Mouse (Mus musculus) ES-E14 (cell line): ENCODE results near the gene Vcan. TPM values are rescaled to one million over a fixed set of nuclear protein-coding genes. Genes with fewer than 3 reads are reported as not detected.
A peak's percentile ranks its signal among the peaks of the same experiment; 100 is the strongest.

ENCODE experiments used
- DNase-seq: peaks from one replicate; pipeline ENCODE4 v3.0.0-alpha.2; 2013; ENCODE audit warnings: low read depth, low spot score
- H3K27ac ChIP-seq: 2 replicates; pipeline ENCODE4 v1.5.1; 2012; ENCODE audit warnings: low read depth, mild to moderate bottlenecking, low read length, moderate library complexity, mixed read lengths; ENCODE audit not compliant: poor library complexity, insufficient read depth, severe bottlenecking
- H3K36me3 ChIP-seq: 2 replicates; pipeline ENCODE4 v1.6.1; 2012; ENCODE audit warnings: mild to moderate bottlenecking, low read length, moderate library complexity, mixed read lengths; ENCODE audit not compliant: control insufficient read depth, poor library complexity, insufficient read depth, severe bottlenecking
- H3K4me1 ChIP-seq, 2 experiments: fragments of 150-350 bp in 1 of 2; sonication (generic) in 1 of 2; 2 replicates each; pipeline ENCODE4 v1.6.1; 2012; ENCODE audit warnings: low read length in 2 of 2, mild to moderate bottlenecking in 1 of 2, mixed read lengths in 1 of 2; ENCODE audit not compliant: control insufficient read depth in 2 of 2, insufficient read depth in 2 of 2, poor library complexity in 1 of 2
- H3K4me3 ChIP-seq, 2 experiments: fragments of 150-350 bp in 1 of 2; sonication (generic) in 1 of 2; 2 replicates each; pipeline ENCODE4 v1.5.1; 2012; ENCODE audit warnings: low read length in 2 of 2, low read depth in 1 of 2, mild to moderate bottlenecking in 1 of 2, mixed read lengths in 1 of 2; ENCODE audit not compliant: insufficient read depth in 1 of 2, poor library complexity in 1 of 2, severe bottlenecking in 1 of 2
- H3K9ac ChIP-seq: 2 replicates; pipeline ENCODE4 v1.6.1; 2012; ENCODE audit warnings: low read depth, mild to moderate bottlenecking, low read length, mixed read lengths; ENCODE audit not compliant: poor library complexity, insufficient read depth, severe bottlenecking
- H3K9me3 ChIP-seq: fragments of 150-350 bp; sonication (generic); 2 replicates; pipeline ENCODE4 v1.6.1; 2012; ENCODE audit warnings: low read depth, mild to moderate bottlenecking, low read length; ENCODE audit not compliant: control insufficient read depth, insufficient read depth
- CHD2 ChIP-seq: IDR thresholded peaks from 2 replicates; pipeline ENCODE4 v1.6.1; 2014; ENCODE audit warnings: mild to moderate bottlenecking, low read depth, low read length, inconsistent platforms
- HCFC1 ChIP-seq: IDR thresholded peaks from 2 replicates; pipeline ENCODE4 v1.6.1; 2012; ENCODE audit warnings: low read length, inconsistent platforms, borderline replicate concordance; ENCODE audit not compliant: insufficient read depth
- MAFK ChIP-seq: IDR thresholded peaks from 2 replicates; pipeline ENCODE4 v1.6.1; 2014; ENCODE audit warnings: mild to moderate bottlenecking, low read depth, low read length, inconsistent platforms; ENCODE audit not compliant: insufficient read depth
- ZC3H11A ChIP-seq: IDR thresholded peaks from 2 replicates; pipeline ENCODE4 v1.6.1; 2012; ENCODE audit warnings: low read depth, mild to moderate bottlenecking, inconsistent platforms, low read length, borderline replicate concordance
- ZNF384 ChIP-seq: IDR thresholded peaks from 2 replicates; pipeline ENCODE4 v1.6.1; 2012; ENCODE audit warnings: low read depth, low read length, inconsistent platforms
- in situ Hi-C, 2 experiments: fragments of 600-800 bp; cut with MboI; formaldehyde crosslinking; loops; one replicate each; pipeline ENCODE4 v1.15.1; 2025; ENCODE audit warnings: low sequenced_read_pairs in 2 of 2, inconsistent platforms in 1 of 2; ENCODE audit not compliant: unreplicated experiment in 2 of 2
- total RNA-seq: library from RNA; depleted of rRNA; stranded (reverse); fragments of 300-350 nt; gene quantifications from 2 replicates; pipeline ENCODE4 v1.2.3, GENCODE M21; 2012

The Vcan gene
- total RNA-seq, 1 experiment = 27.3 TPM

DNA sequence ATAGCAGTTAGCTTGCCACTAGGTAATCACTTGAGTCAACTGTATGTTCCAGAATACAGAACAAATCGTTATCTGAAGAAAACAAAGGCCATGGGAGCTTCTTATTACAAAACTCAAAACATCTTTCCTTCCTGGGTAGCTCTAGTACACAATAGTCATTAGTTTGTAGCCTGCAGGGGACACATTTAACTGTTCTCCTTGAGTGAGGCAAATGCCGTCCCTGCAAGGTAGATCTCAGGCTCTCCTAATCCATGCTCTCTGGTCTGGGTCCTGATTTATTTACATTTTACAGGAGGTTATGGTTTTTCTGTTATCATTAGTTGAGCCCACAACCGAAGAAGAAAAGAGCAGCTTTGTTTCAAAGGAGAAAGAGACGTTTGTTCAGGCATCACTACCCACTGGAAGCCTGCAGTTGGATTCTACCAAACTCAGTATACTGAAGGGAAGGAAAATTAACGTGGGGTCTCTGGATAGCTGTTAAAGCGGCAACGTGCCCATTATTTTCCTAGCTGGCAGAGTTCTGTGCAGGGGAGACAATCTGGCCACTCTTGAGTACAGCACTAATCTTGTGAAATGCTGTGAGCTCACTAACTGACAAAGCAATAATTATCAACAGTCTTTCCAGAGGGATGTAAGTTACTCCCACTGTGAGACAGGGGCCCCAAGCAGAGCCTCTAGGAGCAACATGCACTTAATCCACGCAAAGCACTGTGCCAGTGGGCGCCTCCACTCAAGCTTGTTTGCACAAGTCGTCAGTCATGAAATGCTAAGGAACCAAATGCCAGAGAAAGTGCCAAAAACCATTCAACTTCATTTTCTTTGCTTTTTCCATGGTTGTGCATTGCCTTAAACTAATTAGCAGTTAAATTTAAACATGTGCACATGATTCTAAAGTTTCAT lies 73.1 kb downstream of the Vcan start:
- H3K36me3 ChIP-seq = no peaks in the 10 kb centered on the region
- no peaks in the 10 kb centered on the region for H3K4me1 ChIP-seq
- DNase-seq = no peak
- H3K9me3 ChIP-seq = no peaks in the 10 kb centered on the region
- no peak overlapping the region for H3K27ac ChIP-seq
- no peak overlapping the region for H3K4me3 ChIP-seq
- in situ Hi-C loops = no loop called here
- H3K9ac ChIP-seq = no peak overlapping the region
- TF ChIP-seq CHD2 (no peak), ZNF384 (no peak)

- Histone ChIP-seq H3K36me3 (no peaks in the 10 kb centered on the region), H3K4me3 (no peak overlapping the region), H3K27ac (no peak overlapping the region), H3K9ac (no peak overlapping the region), H3K9me3 (no peaks in the 10 kb centered on the region), H3K4me1 (no peaks in the 10 kb centered on the region)
- DNase-seq = peak; percentile 9
- in situ Hi-C loops = no loop called here
- TF ChIP-seq HCFC1 (no peak), ZNF384 (no peak)
Measured at GRCm38 (mm10) chr13:89668069-89668468, 74.2 kb downstream of the Vcan start.

- in situ Hi-C loops = no loop called here
- H3K36me3 ChIP-seq = no peaks in the 10 kb centered on the region
Measured at GRCm38 (mm10) chr13:89661688-89662087, 80.6 kb downstream of the Vcan start.

DNA sequence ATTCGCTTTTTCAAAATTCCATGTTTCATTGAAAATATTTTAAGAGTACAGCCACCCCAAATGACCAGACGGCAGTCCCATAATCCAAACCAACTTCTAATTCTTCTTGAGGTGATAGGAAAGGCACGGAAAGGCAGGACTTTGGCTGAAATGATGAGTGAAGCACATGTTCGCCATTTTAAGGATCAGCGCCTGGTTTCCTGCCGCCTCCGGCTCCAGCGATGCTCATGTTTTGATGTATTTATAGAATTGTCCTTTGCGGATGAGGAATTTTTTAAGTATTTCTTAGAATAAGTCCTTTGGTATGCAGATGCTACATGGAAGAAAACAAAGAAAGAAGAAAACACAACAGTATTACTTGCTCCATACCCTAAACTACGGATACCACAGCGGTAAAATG lies 85.3 kb downstream of the Vcan start:
- H3K9ac ChIP-seq = no peak overlapping the region
- DNase-seq = no peak
- H3K36me3 ChIP-seq = no peaks in the 10 kb centered on the region
- H3K27ac ChIP-seq = no peak overlapping the region
- TF ChIP-seq ZNF384 (no peak), HCFC1 (no peak), MAFK (no peak), CHD2 (no peak)
- no peak overlapping the region for H3K4me3 ChIP-seq
- H3K9me3 ChIP-seq = no peaks in the 10 kb centered on the region
- peaks cover 0 to 6% of the 10 kb centered on the region in 2 experiments; a peak in 2 of 4 replicates for H3K4me1 ChIP-seq
- in situ Hi-C loops = no loop called here

More at GRCm38 (mm10) chr13:89661688-89662087, 80.6 kb downstream of the Vcan start:
- TF ChIP-seq MAFK = peak; percentile 30; the same call in 1 of the 2 replicates
- no peak for TF ChIP-seq CHD2
- TF ChIP-seq ZNF384 = no peak
- no peak for TF ChIP-seq HCFC1
- no peak for TF ChIP-seq ZC3H11A
- no peaks in the 10 kb centered on the region for H3K9me3 ChIP-seq
- H3K27ac ChIP-seq = no peak overlapping the region; the same call in 1 of the 2 replicates
- no peak overlapping the region for H3K4me3 ChIP-seq
- DNase-seq = peak; percentile 42
- peaks cover 0 to 8% of the 10 kb centered on the region in 2 experiments; a peak in 2 of 4 replicates for H3K4me1 ChIP-seq
- H3K9ac ChIP-seq = no peak overlapping the region

GRCm38 (mm10) chr13:89653279-89653678 lies 89.0 kb downstream of the Vcan start:
- H3K9ac ChIP-seq = no peak overlapping the region
- H3K4me3 ChIP-seq = no peak overlapping the region
- TF ChIP-seq MAFK = no peak
- H3K36me3 ChIP-seq = no peaks in the 10 kb centered on the region
- no peaks in the 10 kb centered on the region for H3K9me3 ChIP-seq
- no peak for DNase-seq
- no peaks in the 10 kb centered on the region for H3K4me1 ChIP-seq
- in situ Hi-C loops = no loop called here
- no peak overlapping the region for H3K27ac ChIP-seq
